In genomic region chr11:25538641-25539258, GRCm38 (mm10) we compare ENCODE assay signal across 12 mouse cellular contexts.
A peak's percentile ranks its signal among the peaks of the same experiment; 100 is the strongest.
DNase-seq lines count a peak whose midpoint lies in the region; ATAC-seq lines count a peak whose summit lies in the region.
"Had no signal": no experiment of that assay in that cellular context is flagged by ENCODE, and none has a peak within 500 bp of the region (broad histone marks: within the 10 kb centered on the region; RNA-seq: fewer than 3 reads in every experiment).

No protein-coding gene starts in this region.

- H3K4me1 ChIP-seq in embryonic facial prominence, embryonic 12.5 days = no peaks in the 10 kb centered on the region
- no peaks in the 10 kb centered on the region for H3K4me1 ChIP-seq in embryonic facial prominence, embryonic 10.5 days
- no peaks in the 10 kb centered on the region for H3K4me1 ChIP-seq in hindbrain, embryonic 16.5 days (ENCODE audit: control insufficient read depth, insufficient read depth, low read depth, low read length)
- H3K4me1 ChIP-seq in hindbrain, embryonic 14.5 days (replicated peaks; ENCODE audit: control insufficient read depth, insufficient read depth, low read length) = 0 out of 2 replicates have a peak, but pooled peaks cover 3% of the 10 kb centered on the region
- no peaks in the 10 kb centered on the region for H3K4me1 ChIP-seq in megakaryocyte, embryonic 14.5 days
- H3K4me1 ChIP-seq: hindbrain, embryonic 15.5 days had no signal

- H3K27me3 ChIP-seq in embryonic facial prominence, embryonic 12.5 days = no peaks in the 10 kb centered on the region
- H3K27me3 ChIP-seq in embryonic facial prominence, embryonic 10.5 days (replicated peaks; ENCODE audit: low read depth, poor library complexity, severe bottlenecking) = no peaks in the 10 kb centered on the region
- H3K27me3 ChIP-seq in hindbrain, embryonic 16.5 days (replicated peaks; ENCODE audit: control insufficient read depth, insufficient read depth, low read length) = no peaks in the 10 kb centered on the region
- H3K27me3 ChIP-seq in hindbrain, embryonic 14.5 days (ENCODE audit: control insufficient read depth, insufficient read depth, low read length) = no peaks in the 10 kb centered on the region
- H3K27me3 ChIP-seq in megakaryocyte, embryonic 14.5 days (replicated peaks) = no peaks in the 10 kb centered on the region
- H3K27me3 ChIP-seq: hindbrain, embryonic 15.5 days had no signal

- H3K4me3 ChIP-seq in embryonic facial prominence, embryonic 12.5 days = no peak overlapping the region
- H3K4me3 ChIP-seq in embryonic facial prominence, embryonic 10.5 days = no peak overlapping the region
- H3K4me3 ChIP-seq in hindbrain, embryonic 16.5 days (ENCODE audit: low read length) = no peak overlapping the region
- no peak overlapping the region for H3K4me3 ChIP-seq in hindbrain, embryonic 14.5 days (replicated peaks; ENCODE audit: low read length)
- H3K4me3 ChIP-seq in megakaryocyte, embryonic 14.5 days (replicated peaks) = peak overlapping the region; percentile 76
- H3K4me3 ChIP-seq: hindbrain, embryonic 15.5 days had no signal

- no peaks in the 10 kb centered on the region for H3K9me3 ChIP-seq in embryonic facial prominence, embryonic 12.5 days
- no peaks in the 10 kb centered on the region for H3K9me3 ChIP-seq in embryonic facial prominence, embryonic 10.5 days
- no peaks in the 10 kb centered on the region for H3K9me3 ChIP-seq in hindbrain, embryonic 16.5 days (ENCODE audit: control insufficient read depth, low read length)
- no peaks in the 10 kb centered on the region for H3K9me3 ChIP-seq in hindbrain, embryonic 14.5 days (ENCODE audit: control insufficient read depth, low read length)
- no peaks in the 10 kb centered on the region for H3K9me3 ChIP-seq in megakaryocyte, embryonic 14.5 days
- H3K9me3 ChIP-seq: hindbrain, embryonic 15.5 days had no signal

- no peaks in the 10 kb centered on the region for H3K36me3 ChIP-seq in embryonic facial prominence, embryonic 12.5 days
- H3K36me3 ChIP-seq in embryonic facial prominence, embryonic 10.5 days (replicated peaks) = no peaks in the 10 kb centered on the region
- no peaks in the 10 kb centered on the region for H3K36me3 ChIP-seq in hindbrain, embryonic 16.5 days (ENCODE audit: control insufficient read depth, insufficient read depth, low read length)
- no peaks in the 10 kb centered on the region for H3K36me3 ChIP-seq in hindbrain, embryonic 14.5 days (replicated peaks; ENCODE audit: control insufficient read depth, insufficient read depth)
- no peaks in the 10 kb centered on the region for H3K36me3 ChIP-seq in megakaryocyte, embryonic 14.5 days (replicated peaks; ENCODE audit: low read length)
- H3K36me3 ChIP-seq: hindbrain, embryonic 15.5 days had no signal

- 92% methylated on average over 3 of the region's 3 CpGs for WGBS in embryonic facial prominence, embryonic 12.5 days
- WGBS in embryonic facial prominence, embryonic 10.5 days = 95% methylated on average over 3 of the region's 3 CpGs
- 85% methylated on average over 3 of the region's 3 CpGs for WGBS in hindbrain, embryonic 16.5 days
- WGBS in hindbrain, embryonic 14.5 days = 95% methylated on average over 3 of the region's 3 CpGs

- 0 out of 2 replicates have a peak, but pooled peaks have one; percentile 22 for ATAC-seq in embryonic facial prominence, embryonic 12.5 days (ENCODE audit: insufficient number of reproducible peaks, insufficient read depth, low FRiP score, low TSS enrichment)
- peak; percentile 37; the same call in 1 of the 2 replicates for ATAC-seq in hindbrain, embryonic 16.5 days
- no peak for ATAC-seq in hindbrain, embryonic 14.5 days (ENCODE audit: low FRiP score)
- no peak for ATAC-seq in megakaryocyte, adult 5-6 weeks (ENCODE audit: poor library complexity, severe bottlenecking)
- no peak for ATAC-seq in granulocyte monocyte progenitor cell, adult 5-6 weeks (replicated peaks; ENCODE audit: poor library complexity, severe bottlenecking)
- ATAC-seq: CD4-positive, CD25-positive, alpha-beta regulatory T cell, adult 4 months; Patski had no signal

- H3K27ac ChIP-seq in embryonic facial prominence, embryonic 12.5 days = no peak overlapping the region
- no peak overlapping the region for H3K27ac ChIP-seq in embryonic facial prominence, embryonic 10.5 days (replicated peaks)
- H3K27ac ChIP-seq in hindbrain, embryonic 16.5 days (ENCODE audit: low read depth, low read length) = no peak overlapping the region
- no peak overlapping the region for H3K27ac ChIP-seq in hindbrain, embryonic 14.5 days
- H3K27ac ChIP-seq: hindbrain, embryonic 15.5 days had no signal

- DNase-seq in embryonic facial prominence, embryonic 10.5 days (ENCODE audit: low spot score) = no peak
- no peak for DNase-seq in hindbrain, embryonic 14.5 days (ENCODE audit: low spot score)
- DNase-seq in Muller cell, postnatal 12 days (ENCODE audit: inconsistent ontology term) = peak; percentile 48
- DNase-seq: thymus, adult 18-20 months had no signal

- H3K9ac ChIP-seq in embryonic facial prominence, embryonic 12.5 days = no peak overlapping the region
- no peak overlapping the region for H3K9ac ChIP-seq in hindbrain, embryonic 16.5 days (ENCODE audit: low read depth, low read length)
- no peak overlapping the region for H3K9ac ChIP-seq in hindbrain, embryonic 14.5 days
- H3K9ac ChIP-seq: hindbrain, embryonic 15.5 days had no signal

- H3K4me2 ChIP-seq in embryonic facial prominence, embryonic 12.5 days (replicated peaks) = no peak overlapping the region
- no peak overlapping the region for H3K4me2 ChIP-seq in hindbrain, embryonic 16.5 days (ENCODE audit: low read length)
- H3K4me2 ChIP-seq in hindbrain, embryonic 14.5 days (replicated peaks) = no peak overlapping the region
- H3K4me2 ChIP-seq: hindbrain, embryonic 15.5 days had no signal

Comparison
In these comparisons a context has a peak if more than half of its experiments do, and no peak if none do; other contexts are left out.
1. ATAC-seq: peak in embryonic facial prominence, embryonic 12.5 days (single experiment) and hindbrain, embryonic 16.5 days (single experiment); none in hindbrain, embryonic 14.5 days (single experiment), megakaryocyte, adult 5-6 weeks (single experiment) and granulocyte monocyte progenitor cell, adult 5-6 weeks (single experiment).